Mouse (Mus musculus): ENCODE measurements around the gene Samd8.
A peak's percentile ranks its signal among the peaks of the same experiment; 100 is the strongest.

Samd8 gene

GRCm38 (mm10) chr14:21825786-21826491 lies 75.6 kb downstream of the Samd8 start:
- no peak for DNase-seq (ENCODE audit: low read depth)

GRCm38 (mm10) chr14:21830876-21831767 lies 80.8 kb downstream of the Samd8 start:
- DNase-seq (ENCODE audit: low read depth) = peak; percentile 87

GRCm38 (mm10) chr14:21831830-21832403 lies 81.6 kb downstream of the Samd8 start:
- no peak for DNase-seq (ENCODE audit: low read depth)

- DNase-seq (ENCODE audit: low read depth) = no peak
These were observed 88.1 kb downstream of the Samd8 start for GRCm38 (mm10) chr14:21838336-21839017.

- DNase-seq (ENCODE audit: low read depth) = no peak
These were observed 91.7 kb downstream of the Samd8 start for GRCm38 (mm10) chr14:21841819-21842592.

- no peak for DNase-seq (ENCODE audit: low read depth)
These were observed 92.9 kb downstream of the Samd8 start for GRCm38 (mm10) chr14:21843263-21843662.

GRCm38 (mm10) chr14:21846827-21847380 lies 96.6 kb downstream of the Samd8 start:
- no peak for DNase-seq (ENCODE audit: low read depth)

- DNase-seq (ENCODE audit: low read depth) = no peak
These were observed 97.2 kb downstream of the Samd8 start for GRCm38 (mm10) chr14:21847381-21848165.

Data from c-Kit-positive CD71-negative TER-119-negative erythroid progenitor cells, embryonic 14.5 days (primary cell).